Mouse (Mus musculus) kidney, adult 2 months (tissue): ENCODE results near the gene Adm. TPM values are rescaled to one million over a fixed set of nuclear protein-coding genes. Genes with fewer than 3 reads are reported as not detected.

ENCODE experiments used
- DNase-seq: peaks from one replicate; pipeline ENCODE4 v3.0.0; 2021
- H3K27ac ChIP-seq: fragments of 200-500 bp; 2 replicates; pipeline ENCODE4 v1.5.1; 2012; ENCODE audit warnings: low read depth, low read length, control low read depth, inconsistent platforms; ENCODE audit not compliant: insufficient read depth
- H3K27me3 ChIP-seq: fragments of 200-500 bp; replicated peaks from 2 replicates; pipeline ENCODE4 v1.6.1; 2012; ENCODE audit warnings: mild to moderate bottlenecking, moderate library complexity, low read length, inconsistent platforms; ENCODE audit not compliant: control insufficient read depth, insufficient read depth
- H3K36me3 ChIP-seq: fragments of 200-500 bp; 2 replicates; pipeline ENCODE4 v1.6.1; 2012; ENCODE audit warnings: mild to moderate bottlenecking, moderate library complexity, low read length, inconsistent platforms; ENCODE audit not compliant: control insufficient read depth, insufficient read depth
- H3K4me1 ChIP-seq: fragments of 200-500 bp; 2 replicates; pipeline ENCODE4 v1.6.1; 2011; ENCODE audit warnings: low read length; ENCODE audit not compliant: control insufficient read depth, insufficient read depth
- H3K4me3 ChIP-seq: fragments of 200-500 bp; 2 replicates; pipeline ENCODE4 v1.5.1; 2011; ENCODE audit warnings: mild to moderate bottlenecking, low read depth, low read length, control low read depth; ENCODE audit not compliant: insufficient read depth
- CTCF ChIP-seq: fragments of 200-500 bp; conservative IDR thresholded peaks from 2 replicates; pipeline ENCODE4 v1.5.1; 2011; ENCODE audit warnings: low read depth, mild to moderate bottlenecking, control low read depth, low read length, moderate library complexity, mixed read lengths; ENCODE audit not compliant: insufficient read depth, insufficient read length
- POLR2A ChIP-seq: fragments of 200-500 bp; IDR thresholded peaks from one replicate; pipeline ENCODE4 v1.6.1; 2011; ENCODE audit warnings: low read depth, low read length, control low read depth
- WGBS: fragments of 180-500 bp; shearing (Covaris S2); methylation state at CpG from one replicate; pipeline ENCODE4 v1.1.7; 2018; 5-methylcytosine and 5-hydroxymethylcytosine counted together
- polyA plus RNA-seq: library from polyadenylated mRNA; depleted of rRNA; stranded (reverse); fragments of >200 nt; gene quantifications from 2 replicates; pipeline ENCODE4 v1.2.3, GENCODE M21; 2012

The Adm gene
- polyA plus RNA-seq, 1 experiment = 12.0 TPM

DNA sequence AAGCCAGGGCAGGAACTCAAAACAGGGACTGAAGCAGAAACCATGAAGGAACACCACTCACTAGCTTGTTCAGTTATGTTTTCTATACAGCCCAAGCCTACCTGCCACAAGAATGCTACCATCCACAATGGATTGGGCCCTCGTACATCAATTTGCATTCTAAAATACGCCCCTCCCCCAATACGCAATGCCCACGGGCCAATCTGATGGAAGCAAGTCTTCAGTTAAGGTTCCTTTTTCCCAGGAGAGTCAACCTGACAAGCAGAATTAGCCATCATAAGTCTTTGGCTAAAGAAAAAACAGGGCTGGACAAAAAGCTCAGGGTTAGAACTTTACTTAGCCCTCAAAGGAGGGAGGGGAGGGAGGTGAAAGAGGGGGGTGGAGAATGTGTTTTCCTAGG lies 22.0 kb upstream of the Adm start:
- DNase-seq = no peak

DNA sequence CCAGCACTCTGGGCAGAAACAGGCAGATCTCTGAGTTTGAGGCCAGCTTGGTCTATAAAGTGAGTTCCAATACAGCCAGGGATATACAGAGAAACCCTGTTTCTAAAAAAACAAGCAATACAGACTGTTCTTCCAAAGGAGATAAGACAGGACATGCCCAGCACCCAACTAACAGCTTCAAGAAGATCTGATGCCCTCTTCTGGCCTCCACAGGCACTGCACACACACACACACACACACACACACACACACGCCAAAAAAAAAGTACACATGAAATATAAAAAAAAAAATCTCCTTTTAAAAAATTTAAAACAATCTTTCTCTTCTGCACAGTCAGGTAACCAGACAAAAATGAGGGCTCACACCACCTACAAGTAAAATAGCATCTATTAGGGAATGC lies 20.6 kb upstream of the Adm start:
- H3K36me3 ChIP-seq = no peaks in the 10 kb centered on the region
- no peak overlapping the region for H3K4me3 ChIP-seq
- peaks cover 5% of the 10 kb centered on the region; the same call in 1 of the 2 replicates for H3K4me1 ChIP-seq
- H3K27me3 ChIP-seq = no peaks in the 10 kb centered on the region
- 90% methylated on average over 1 of the region's 1 CpGs for WGBS
- DNase-seq = no peak
- TF ChIP-seq CTCF = no peak
- TF ChIP-seq POLR2A = no peak
- no peak overlapping the region for H3K27ac ChIP-seq

More for the DNA sequence above, 22.0 kb upstream of the Adm start:
- Histone ChIP-seq H3K36me3 (no peaks in the 10 kb centered on the region), H3K27ac (no peak overlapping the region), H3K4me1 (peaks cover 2% of the 10 kb centered on the region; the same call in 1 of the 2 replicates), H3K27me3 (no peaks in the 10 kb centered on the region), H3K4me3 (no peak overlapping the region)
- TF ChIP-seq CTCF (no peak), POLR2A (no peak)
- 87% methylated on average over 4 of the region's 4 CpGs for WGBS

DNA sequence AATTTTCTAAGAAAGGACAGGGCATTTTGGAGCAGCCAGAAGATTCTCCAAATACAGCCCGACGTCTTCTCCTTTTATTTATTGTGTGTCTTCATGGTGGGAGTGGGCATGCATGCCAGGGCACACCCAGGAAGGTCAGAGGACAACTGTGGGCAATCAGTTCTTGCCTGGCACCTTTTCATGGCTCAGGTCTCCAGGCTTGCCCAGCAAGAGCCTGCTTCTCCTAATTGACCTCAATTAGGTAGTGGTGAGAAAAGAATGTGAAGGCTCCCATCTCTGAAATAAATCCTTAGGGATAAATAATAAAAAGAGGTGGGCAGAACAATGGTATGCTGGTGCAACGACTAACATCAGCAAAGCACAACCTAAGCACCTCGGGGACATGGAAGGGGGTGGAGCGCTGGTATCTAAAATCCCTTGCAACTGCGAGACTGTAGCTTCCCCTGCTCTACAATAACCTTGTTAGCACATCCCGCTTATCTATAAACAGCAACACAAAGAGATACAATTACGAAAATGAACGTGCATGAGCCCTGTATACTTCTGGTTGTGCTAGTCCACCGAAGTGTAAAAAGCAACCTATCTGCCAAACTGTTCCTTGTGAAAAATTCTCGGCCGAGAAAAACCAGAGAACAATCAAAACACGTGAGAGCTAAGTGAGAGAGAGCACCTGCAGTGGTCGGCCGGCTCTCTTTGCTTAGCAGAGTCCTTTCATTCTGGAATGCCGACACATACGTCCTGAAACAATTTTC lies 13.9 kb upstream of the Adm start:
- DNase-seq = peak; percentile 25
- Histone ChIP-seq H3K27me3 (no peaks in the 10 kb centered on the region), H3K36me3 (no peaks in the 10 kb centered on the region), H3K4me3 (peak overlapping the region; percentile 81), H3K4me1 (peaks cover 2% of the 10 kb centered on the region; the same call in 1 of the 2 replicates), H3K27ac (peak overlapping the region; percentile 95)
- TF ChIP-seq POLR2A (no peak), CTCF (no peak)
- WGBS = 2% methylated on average over 17 of the region's 17 CpGs

DNA sequence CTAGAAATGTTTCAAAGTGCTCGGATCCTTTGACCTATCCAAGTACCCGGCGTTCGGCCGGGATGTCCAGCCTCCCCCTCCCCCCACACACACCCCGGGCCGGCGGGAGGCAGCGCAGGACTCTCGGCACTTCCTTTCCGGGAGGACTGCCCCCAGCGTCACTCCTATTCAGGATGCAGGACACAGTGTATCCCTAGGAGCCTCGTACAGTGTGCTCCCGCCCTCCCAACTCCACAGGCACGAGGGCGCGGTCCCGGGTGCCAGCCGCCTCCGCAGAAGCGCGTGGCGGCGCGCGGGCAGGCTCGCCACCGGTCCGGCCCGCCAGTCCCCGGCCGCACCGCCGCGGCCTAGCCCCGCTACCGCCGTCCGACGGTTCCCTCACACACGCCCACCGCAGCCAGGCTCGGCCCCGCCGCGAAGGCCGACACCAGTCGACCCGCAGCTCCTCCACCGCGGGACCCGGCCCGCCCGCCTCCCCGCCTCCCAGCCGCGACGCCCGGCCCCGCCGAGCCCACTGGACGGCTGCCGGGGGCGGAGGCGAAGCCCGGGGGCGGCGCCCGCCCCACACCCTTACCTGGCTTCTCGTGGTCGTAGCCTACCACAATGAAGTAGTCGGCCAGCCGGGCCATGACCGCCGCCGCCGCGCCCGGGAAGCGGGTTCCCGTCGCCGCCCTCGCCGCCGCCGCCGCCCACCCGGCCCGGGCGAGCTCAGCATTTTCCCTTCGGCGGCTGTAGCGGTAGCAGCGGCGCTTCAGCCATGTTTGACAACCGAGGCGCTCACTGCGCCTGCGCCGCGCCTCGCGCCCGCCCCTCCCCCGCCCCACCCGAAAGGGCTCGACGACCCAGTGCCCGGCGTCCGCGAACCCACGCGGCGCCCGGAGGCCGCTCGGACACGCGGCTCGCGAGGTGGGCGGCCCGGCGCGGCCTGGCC lies 13.1 kb upstream of the Adm start, which contains the start of gene Sbf2:
Gene Sbf2, minus strand, starts transcription at position 790 of the 931 bp plus-strand sequence.
- Histone ChIP-seq H3K4me3 (peak within 1 kb of the TSS; percentile 81), H3K27me3 (no peaks in the 10 kb centered on the region), H3K36me3 (no peaks in the 10 kb centered on the region), H3K27ac (peak within 1 kb of the TSS; percentile 95), H3K4me1 (peaks cover 2% of the 10 kb centered on the region; the same call in 1 of the 2 replicates)
- DNase-seq = peak; percentile 94
- 1% methylated on average over 127 of the region's 127 CpGs for WGBS
- TF ChIP-seq CTCF (no peak), POLR2A (peak; percentile 27)

DNA sequence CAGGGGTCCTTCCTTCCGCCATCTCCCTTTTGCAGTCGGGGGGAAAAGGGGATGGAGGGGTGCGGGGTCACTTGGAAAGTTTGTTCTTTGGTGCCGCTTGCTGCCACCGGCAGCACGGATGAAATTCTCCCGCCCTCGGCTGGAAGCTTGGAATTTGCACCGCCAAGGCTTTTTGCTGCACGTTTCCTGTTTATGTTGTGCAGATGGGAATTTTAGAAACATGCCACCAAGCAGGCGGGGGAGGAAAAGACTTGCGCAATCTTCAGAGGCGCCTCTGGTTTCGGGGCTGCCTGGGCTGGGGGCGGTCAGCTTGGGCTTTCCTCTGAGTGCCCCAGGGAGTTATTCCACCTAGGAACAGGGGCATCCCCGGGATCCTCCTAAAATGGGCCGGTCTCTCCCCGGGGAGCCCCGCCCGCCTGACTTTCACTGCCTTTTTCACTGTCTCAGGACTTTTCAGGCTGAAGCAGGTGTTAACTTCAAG lies 12.3 kb upstream of the Adm start:
- Histone ChIP-seq H3K27ac (peak overlapping the region; percentile 89), H3K4me3 (peak overlapping the region; percentile 81), H3K36me3 (no peaks in the 10 kb centered on the region), H3K27me3 (no peaks in the 10 kb centered on the region), H3K4me1 (peaks cover 2% of the 10 kb centered on the region; the same call in 1 of the 2 replicates)
- no peak for TF ChIP-seq CTCF
- TF ChIP-seq POLR2A = no peak
- peak; percentile 88 for DNase-seq
- 2% methylated on average over 20 of the region's 20 CpGs for WGBS

DNA sequence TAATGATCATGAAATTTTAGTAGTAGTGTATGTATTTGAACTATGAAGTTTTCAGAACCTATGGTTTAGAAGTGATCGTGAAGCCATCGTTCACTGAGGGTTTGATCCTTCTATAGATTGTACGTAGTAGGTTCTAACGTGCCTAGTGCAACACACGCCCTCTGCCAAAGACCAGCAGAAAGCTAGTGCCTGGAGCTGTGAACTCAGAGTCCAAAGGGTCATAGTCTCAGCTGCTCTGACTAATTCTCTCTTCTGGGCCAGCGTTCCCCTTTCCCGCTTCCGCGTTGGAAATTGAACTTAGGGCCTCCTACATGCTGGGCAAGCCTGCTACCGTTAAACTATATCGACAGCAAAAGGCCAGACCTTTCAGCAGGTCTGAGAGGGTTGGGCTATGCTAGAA lies 11.7 kb upstream of the Adm start:
- H3K4me1 ChIP-seq = peaks cover 5% of the 10 kb centered on the region; the same call in 1 of the 2 replicates
- H3K27me3 ChIP-seq = no peaks in the 10 kb centered on the region
- DNase-seq = peak; percentile 90
- 26% methylated on average over 11 of the region's 11 CpGs for WGBS
- H3K4me3 ChIP-seq = no peak overlapping the region
- TF ChIP-seq CTCF = no peak
- no peak for TF ChIP-seq POLR2A
- no peaks in the 10 kb centered on the region for H3K36me3 ChIP-seq
- H3K27ac ChIP-seq = peak overlapping the region; percentile 72
